Mouse (Mus musculus) bone marrow, adult 2 months (tissue): ENCODE measurements around the gene Eml3.

Experiments used
- CTCF ChIP-seq: fragments of 200-500 bp; IDR thresholded peaks from 2 replicates; pipeline ENCODE4 v1.5.1; 2011; ENCODE audit warnings: low read length, control low read depth; ENCODE audit not compliant: control insufficient read depth, insufficient read depth
- POLR2A ChIP-seq: fragments of 200-500 bp; IDR thresholded peaks from 2 replicates; pipeline ENCODE4 v1.6.1; 2011; ENCODE audit warnings: low read depth, mild to moderate bottlenecking, control low read depth, low read length, borderline replicate concordance; ENCODE audit not compliant: control insufficient read depth

DNA sequence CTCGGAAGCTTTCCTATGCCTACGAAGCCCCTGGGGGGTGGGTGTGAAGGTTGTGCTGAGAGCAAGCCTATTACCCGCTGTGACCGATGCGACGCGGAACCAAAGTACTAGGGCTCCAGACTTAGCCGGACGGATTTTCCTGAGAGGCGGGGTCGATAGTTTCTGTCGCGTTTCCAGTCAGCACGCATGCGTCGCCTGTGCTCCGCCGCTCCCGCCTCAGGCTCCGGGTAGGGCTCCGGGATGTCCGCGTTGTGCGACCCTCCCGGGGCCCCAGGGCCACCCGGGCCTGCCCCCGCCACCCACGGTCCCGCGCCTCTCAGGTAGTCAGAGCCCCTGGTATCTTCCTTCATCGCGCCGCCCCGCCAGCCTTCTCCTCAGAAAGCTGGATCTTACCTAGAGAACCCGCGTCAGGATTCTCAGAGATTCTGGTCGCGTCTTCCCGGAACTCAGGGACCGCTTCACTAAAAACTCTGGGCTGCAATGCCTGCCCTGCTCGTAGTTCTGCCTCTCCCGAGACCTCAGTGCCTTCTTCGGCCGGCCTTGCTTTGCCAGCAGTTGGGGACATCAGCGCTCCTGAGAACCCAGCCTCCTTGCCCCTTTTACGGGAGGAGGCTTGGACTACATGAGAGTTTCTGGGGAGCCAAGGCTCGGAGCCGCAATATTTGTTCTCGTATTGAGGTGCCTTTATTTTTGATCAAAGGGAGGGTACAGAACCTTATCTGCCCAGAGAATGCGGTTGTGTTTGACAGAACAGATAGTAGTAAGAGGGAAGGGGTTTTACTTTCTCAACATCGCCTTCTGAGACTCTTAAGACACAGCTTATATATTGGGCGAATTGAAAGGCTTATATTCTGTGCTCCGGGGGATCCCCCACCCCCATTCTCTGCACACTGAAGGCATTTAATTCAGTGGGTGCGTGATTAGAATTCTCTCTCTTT lies 36.3 kb upstream of the Eml3 start, which contains the start of gene Ints5:
- TF ChIP-seq CTCF, result no peak
- peak; percentile 77 for TF ChIP-seq POLR2A
